Comparison of ENCODE assay signal across 8 mouse cellular contexts in the genomic region with DNA sequence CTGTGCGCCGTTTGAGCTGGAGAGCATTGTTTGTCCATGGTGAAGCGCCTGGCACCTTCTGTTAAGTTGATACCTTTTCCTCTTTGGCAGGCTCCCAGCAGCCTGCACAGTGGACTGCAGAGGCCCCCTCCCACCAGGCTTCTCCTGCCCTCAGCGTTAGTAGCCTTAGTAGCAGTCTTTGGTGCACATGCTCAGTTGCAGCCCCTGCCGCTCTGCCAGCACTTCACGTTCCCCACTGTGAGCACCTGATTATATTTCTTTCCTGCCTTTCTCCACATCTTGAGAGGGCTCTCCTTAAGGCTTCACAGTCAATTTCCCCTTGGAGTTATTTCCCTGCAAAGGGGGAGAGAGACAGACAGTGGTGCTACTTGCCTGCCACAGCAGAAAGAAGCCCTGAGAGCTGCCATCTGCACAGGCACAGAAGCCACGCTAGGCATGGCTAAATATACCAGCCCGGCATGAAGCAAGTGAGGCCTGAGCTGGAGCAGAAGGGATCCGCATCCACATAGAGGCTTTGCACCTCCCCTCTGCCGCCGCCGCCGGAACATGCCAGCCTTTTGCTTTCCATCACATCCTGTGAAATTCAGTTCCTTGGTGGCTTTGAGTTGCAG.
A peak's percentile ranks its signal among the peaks of the same experiment; 100 is the strongest.
DNase-seq lines count a peak whose midpoint lies in the region; ATAC-seq lines count a peak whose summit lies in the region.

No protein-coding gene starts in this region.

- H3K4me3 ChIP-seq in forebrain, embryonic 13.5 days = no peak overlapping the region
- H3K4me3 ChIP-seq in forebrain, embryonic 11.5 days (ENCODE audit: low read depth, low read length) = no peak overlapping the region
- H3K4me3 ChIP-seq in lung, embryonic 16.5 days (ENCODE audit: low read length) = no peak overlapping the region

- H3K36me3 ChIP-seq in forebrain, embryonic 13.5 days (ENCODE audit: poor library complexity, severe bottlenecking) = peaks cover 25% of the 10 kb centered on the region
- H3K36me3 ChIP-seq in forebrain, embryonic 11.5 days (ENCODE audit: control insufficient read depth, insufficient read depth, low read length) = no peaks in the 10 kb centered on the region
- H3K36me3 ChIP-seq in lung, embryonic 16.5 days (ENCODE audit: control insufficient read depth, insufficient read depth, low read length) = peaks cover 11% of the 10 kb centered on the region

- H3K27ac ChIP-seq in forebrain, embryonic 13.5 days = peak overlapping the region; percentile 55
- no peak overlapping the region for H3K27ac ChIP-seq in forebrain, embryonic 11.5 days (ENCODE audit: low read depth, low read length)
- H3K27ac ChIP-seq in lung, embryonic 16.5 days (ENCODE audit: low read length) = peak overlapping the region; percentile 67

- no peaks in the 10 kb centered on the region for H3K27me3 ChIP-seq in forebrain, embryonic 13.5 days
- H3K27me3 ChIP-seq in forebrain, embryonic 11.5 days (ENCODE audit: control insufficient read depth, insufficient read depth, low read length) = no peaks in the 10 kb centered on the region
- no peaks in the 10 kb centered on the region for H3K27me3 ChIP-seq in lung, embryonic 16.5 days (ENCODE audit: control insufficient read depth, insufficient read depth, low read depth, low read length)

- no peak overlapping the region for H3K4me2 ChIP-seq in forebrain, embryonic 13.5 days
- no peak overlapping the region for H3K4me2 ChIP-seq in forebrain, embryonic 11.5 days (ENCODE audit: low read depth, low read length, severe bottlenecking)
- H3K4me2 ChIP-seq in lung, embryonic 16.5 days (ENCODE audit: low read depth, low read length) = no peak overlapping the region

- H3K9ac ChIP-seq in forebrain, embryonic 13.5 days = no peak overlapping the region
- no peak overlapping the region for H3K9ac ChIP-seq in forebrain, embryonic 11.5 days (ENCODE audit: low read length)
- peak overlapping the region; percentile 4; the same call in 1 of the 2 replicates for H3K9ac ChIP-seq in lung, embryonic 16.5 days (ENCODE audit: low read length)

- WGBS in forebrain, embryonic 13.5 days = 68% methylated on average over 13 of the region's 13 CpGs
- WGBS in forebrain, embryonic 11.5 days = 83% methylated on average over 13 of the region's 13 CpGs
- 69% methylated on average over 13 of the region's 13 CpGs for WGBS in lung, embryonic 16.5 days

- H3K4me1 ChIP-seq in forebrain, embryonic 13.5 days = peaks cover 11% of the 10 kb centered on the region; the same call in 1 of the 2 replicates
- no peaks in the 10 kb centered on the region for H3K4me1 ChIP-seq in forebrain, embryonic 11.5 days (replicated peaks; ENCODE audit: control insufficient read depth, insufficient read depth, low read length)
- no peaks in the 10 kb centered on the region for H3K4me1 ChIP-seq in lung, embryonic 16.5 days (replicated peaks; ENCODE audit: control insufficient read depth, insufficient read depth, low read length)

- no peak for DNase-seq in forebrain, embryonic 11.5 days (ENCODE audit: low spot score)
- peak; percentile 47 for DNase-seq in cerebellum, adult 11 months
- peak; percentile 60 for DNase-seq in heart, postnatal 4 days
- DNase-seq in thymus, postnatal 4 days = no peak
- DNase-seq in adrenal gland, adult 8-10 months = no peak
- no peak for DNase-seq in urinary bladder, postnatal 25 days (ENCODE audit: low spot score)

- ATAC-seq in forebrain, embryonic 13.5 days = 0 out of 2 replicates have a peak, but pooled peaks have one; percentile 38
- ATAC-seq in forebrain, embryonic 11.5 days (replicated peaks; ENCODE audit: low FRiP score) = no peak
- peak; percentile 90 for ATAC-seq in lung, embryonic 16.5 days (ENCODE audit: low read depth)

- H3K9me3 ChIP-seq in forebrain, embryonic 13.5 days (replicated peaks) = no peaks in the 10 kb centered on the region
- no peaks in the 10 kb centered on the region for H3K9me3 ChIP-seq in forebrain, embryonic 11.5 days (ENCODE audit: control insufficient read depth, low read length)
- no peaks in the 10 kb centered on the region for H3K9me3 ChIP-seq in lung, embryonic 16.5 days (ENCODE audit: control insufficient read depth, low read length)

Comparison
In these comparisons a context has a peak if more than half of its experiments do, and no peak if none do; other contexts are left out.
1. DNase-seq: peak in cerebellum, adult 11 months (single experiment) and heart, postnatal 4 days (single experiment); none in forebrain, embryonic 11.5 days (single experiment), thymus, postnatal 4 days (single experiment), adrenal gland, adult 8-10 months (single experiment) and urinary bladder, postnatal 25 days (single experiment).